Mouse (Mus musculus): ENCODE results near the gene Zfp644.

DNA sequence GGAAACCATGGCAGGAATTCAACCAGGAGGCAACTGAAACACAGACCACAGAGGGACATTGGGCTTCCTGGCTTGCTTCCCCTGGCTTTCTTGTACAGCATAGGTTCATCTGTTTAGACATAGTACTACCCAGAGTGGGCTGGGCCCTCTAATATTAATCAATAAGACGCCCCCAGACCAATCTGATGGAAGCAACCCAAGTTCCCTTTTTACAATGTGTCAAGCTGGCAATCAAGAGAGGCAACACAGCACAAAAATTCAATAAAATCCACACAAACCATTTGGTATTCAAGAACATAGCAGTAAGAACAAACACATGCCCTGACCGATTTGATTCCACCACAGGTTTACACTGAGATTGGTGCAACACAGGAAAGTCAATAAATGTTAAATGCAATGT is 82.1 kb downstream of the Zfp644 start:
- TF ChIP-seq ZNF384 (IDR thresholded peaks at IDR 0.05; ENCODE audit: low read depth, low read length) (no peak), HCFC1 (IDR thresholded peaks at IDR 0.05; ENCODE audit: borderline replicate concordance, insufficient read depth, low read length) (no peak), CHD2 (IDR thresholded peaks at IDR 0.05; ENCODE audit: low read depth, low read length) (no peak), ZC3H11A (IDR thresholded peaks at IDR 0.05; ENCODE audit: borderline replicate concordance, low read depth, low read length) (no peak), MAFK (IDR thresholded peaks at IDR 0.05; ENCODE audit: insufficient read depth, low read depth, low read length) (no peak)
